Mouse (Mus musculus) E14TG2a.4 (cell line): ENCODE data around the gene Emg1.
"Not testable (repeated sequence)": the region's sequence is repeated elsewhere in the genome, so short reads cannot be mapped to it uniquely, and the experiment has no call there.

ENCODE experiments used
- H3K27me3 ChIP-seq: 2 replicates; pipeline ENCODE4 v1.6.1; 2014; ENCODE audit warnings: low read length, control low read depth; ENCODE audit not compliant: insufficient read depth
- H3K36me3 ChIP-seq: 2 replicates; pipeline ENCODE4 v1.6.1; 2014; ENCODE audit warnings: low read length, control low read depth; ENCODE audit not compliant: insufficient read depth
- H3K4me1 ChIP-seq: replicated peaks from 2 replicates; pipeline ENCODE4 v1.6.1; 2014; ENCODE audit warnings: low read depth, low read length, control low read depth
- H3K4me3 ChIP-seq: replicated peaks from 2 replicates; pipeline ENCODE4 v1.5.1; 2014; ENCODE audit warnings: mild to moderate bottlenecking, low read length
- H3K9me3 ChIP-seq: 2 replicates; pipeline ENCODE4 v1.6.1; 2014; ENCODE audit warnings: low read length, control low read depth
- CTCF ChIP-seq: conservative IDR thresholded peaks from 2 replicates; pipeline ENCODE4 v1.5.1; 2014; ENCODE audit warnings: low read length
- NANOG ChIP-seq: IDR thresholded peaks from 2 replicates; pipeline ENCODE4 v1.6.1; 2014; ENCODE audit warnings: borderline replicate concordance, low read length, mixed read lengths
- POU5F1 ChIP-seq: IDR thresholded peaks from 2 replicates; pipeline ENCODE4 v1.6.1; 2014; ENCODE audit warnings: low read length, borderline replicate concordance

Emg1 gene

DNA sequence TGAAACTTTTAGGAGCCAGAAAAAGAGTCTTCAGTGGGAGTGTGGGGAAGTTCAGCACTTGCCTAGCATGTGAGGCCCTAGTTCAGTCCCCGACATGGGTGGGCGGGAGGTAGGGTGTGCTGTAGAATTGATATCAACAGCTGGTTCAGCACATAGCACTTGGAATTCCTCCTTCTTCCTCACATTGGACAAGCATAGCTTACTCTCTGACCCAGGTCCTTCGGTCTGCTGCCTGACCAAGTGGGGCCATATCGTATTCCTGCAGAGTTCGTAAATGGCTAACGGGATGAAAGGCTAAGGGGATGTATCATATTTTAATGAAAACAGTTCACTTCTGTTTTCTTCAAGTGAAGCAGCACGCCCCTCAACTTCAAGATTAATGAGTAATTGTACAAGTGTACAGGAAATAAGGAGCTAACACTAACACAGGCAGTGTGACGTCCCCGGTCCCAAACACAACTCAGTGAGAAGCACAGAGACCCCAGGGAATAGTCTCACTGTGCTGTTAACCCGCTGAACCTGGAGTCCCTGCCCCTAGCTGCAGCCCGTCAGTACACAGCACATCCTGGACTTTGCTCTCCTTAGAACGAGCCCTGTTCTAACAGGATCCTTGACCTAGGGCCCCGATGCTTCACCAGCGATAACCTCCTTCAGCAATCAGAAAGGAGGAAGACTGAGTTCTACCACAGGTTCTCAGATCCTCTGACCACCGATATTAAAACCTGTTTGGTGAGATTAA is 18.6 kb downstream of the Emg1 start:
- Histone ChIP-seq H3K27me3 (no peaks in the 10 kb centered on the region), H3K4me1 (peaks cover 33% of the 10 kb centered on the region), H3K36me3 (peaks cover 28% of the 10 kb centered on the region), H3K4me3 (no peak overlapping the region), H3K9me3 (no peaks in the 10 kb centered on the region)
- TF ChIP-seq CTCF (no peak), NANOG (no peak), POU5F1 (no peak)

DNA sequence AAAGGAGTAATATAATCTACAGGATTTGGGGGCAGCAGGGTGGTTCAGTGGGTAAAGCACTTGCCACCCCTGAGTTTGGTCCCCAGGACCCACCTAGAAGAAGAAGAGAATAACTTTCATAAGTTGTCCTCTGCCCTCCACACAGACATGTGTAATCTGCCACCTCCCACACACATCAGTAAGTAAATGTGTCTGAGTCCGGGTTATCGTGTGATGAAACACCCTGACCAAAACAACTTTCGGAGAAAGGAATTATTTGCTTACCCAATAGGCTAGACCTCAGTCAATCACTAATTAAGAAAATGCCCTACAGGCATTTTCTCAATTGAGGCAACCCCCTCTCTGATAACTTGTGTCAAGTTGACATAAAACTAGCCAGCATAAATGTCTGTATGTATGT is 21.5 kb downstream of the Emg1 start:
- no peak overlapping the region for H3K4me3 ChIP-seq
- no peaks in the 10 kb centered on the region for H3K27me3 ChIP-seq
- peaks cover 12% of the 10 kb centered on the region for H3K36me3 ChIP-seq
- no peaks in the 10 kb centered on the region for H3K9me3 ChIP-seq
- TF ChIP-seq CTCF (no peak), NANOG (no peak), POU5F1 (no peak)
- H3K4me1 ChIP-seq, result peaks cover 37% of the 10 kb centered on the region

DNA sequence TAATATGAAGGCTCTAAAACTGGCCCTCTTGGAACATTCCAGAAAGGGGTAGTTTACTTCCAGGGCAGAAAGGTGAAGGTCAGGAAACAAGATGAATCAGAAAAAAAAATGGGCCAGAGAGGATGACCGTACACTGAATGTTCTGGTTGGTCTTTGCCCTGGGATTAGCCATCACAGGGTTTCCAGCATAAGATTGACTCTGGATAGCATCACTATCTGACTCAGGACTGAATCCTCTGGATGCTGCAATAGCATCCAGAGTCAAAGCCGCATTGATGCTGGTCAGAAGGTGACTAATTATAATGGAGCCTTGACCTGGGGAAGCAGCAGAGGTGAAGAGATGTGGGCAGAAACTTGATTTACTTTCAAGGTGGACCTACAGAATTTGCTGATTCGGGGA is 23.0 kb downstream of the Emg1 start:
- Histone ChIP-seq H3K27me3 (no peaks in the 10 kb centered on the region), H3K4me1 (peaks cover 37% of the 10 kb centered on the region), H3K4me3 (no peak overlapping the region), H3K9me3 (no peaks in the 10 kb centered on the region), H3K36me3 (peaks cover 4% of the 10 kb centered on the region; the same call in 1 of the 2 replicates)
- TF ChIP-seq CTCF (no peak), POU5F1 (no peak), NANOG (no peak)

DNA sequence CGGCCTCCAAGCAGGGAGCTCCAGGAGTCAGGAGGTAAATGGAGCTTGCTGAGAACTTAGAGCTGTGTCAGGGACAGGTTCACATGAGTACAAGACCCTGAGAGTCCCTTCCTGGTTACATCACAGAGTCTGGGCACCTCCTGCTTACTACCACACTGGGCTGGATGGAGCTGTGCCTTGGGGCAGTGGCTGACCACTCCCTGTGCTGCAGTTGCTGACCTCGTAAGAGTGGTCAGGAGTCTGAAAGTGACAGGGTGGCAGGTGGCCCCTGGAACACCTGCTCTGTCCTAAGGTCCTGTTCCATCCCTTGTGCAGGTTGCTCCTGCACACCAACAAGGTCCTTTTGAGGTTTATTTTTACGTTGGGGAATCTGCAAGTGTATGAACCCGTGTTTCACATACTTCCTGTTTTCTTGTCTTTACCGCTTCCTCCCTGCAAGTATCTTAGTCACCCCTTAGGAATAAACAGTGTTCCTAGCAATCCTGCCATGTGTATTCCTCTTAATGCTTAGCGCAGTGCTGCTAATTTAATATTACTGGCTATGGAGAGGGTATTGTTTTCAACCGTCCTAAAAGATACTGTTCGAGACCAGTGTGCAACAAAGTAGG is 23.7 kb downstream of the Emg1 start:
- H3K27me3 ChIP-seq, result no peaks in the 10 kb centered on the region
- no peaks in the 10 kb centered on the region for H3K9me3 ChIP-seq
- peaks cover 36% of the 10 kb centered on the region for H3K4me1 ChIP-seq
- TF ChIP-seq POU5F1 (no peak), NANOG (no peak), CTCF (no peak)
- no peak overlapping the region for H3K4me3 ChIP-seq
- H3K36me3 ChIP-seq, result peaks cover 4% of the 10 kb centered on the region; the same call in 1 of the 2 replicates

DNA sequence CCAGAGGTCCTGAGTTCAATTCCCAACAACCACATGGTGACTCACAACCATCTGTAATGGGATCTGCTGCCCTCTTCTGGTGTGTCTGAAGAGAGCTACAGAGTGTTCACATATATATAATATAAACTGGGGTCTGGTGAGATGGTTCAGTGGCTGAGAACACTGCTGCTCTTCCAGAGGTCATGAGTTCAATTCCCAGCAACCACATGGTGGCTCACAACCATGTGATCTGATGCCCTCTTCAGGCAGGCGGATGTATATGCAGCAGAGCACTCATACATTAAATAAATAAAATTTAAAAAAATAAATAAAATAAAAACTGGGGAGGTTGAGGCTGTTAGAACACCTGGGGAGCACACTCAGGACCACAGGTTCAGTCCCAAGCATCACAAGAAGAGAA is 25.3 kb downstream of the Emg1 start:
- H3K36me3 ChIP-seq, H3K9me3 ChIP-seq, H3K4me3 ChIP-seq, H3K27me3 ChIP-seq: not testable (repeated sequence)
- H3K4me1 ChIP-seq, result peaks cover 30% of the 10 kb centered on the region
- peak; percentile 42 for TF ChIP-seq CTCF

DNA sequence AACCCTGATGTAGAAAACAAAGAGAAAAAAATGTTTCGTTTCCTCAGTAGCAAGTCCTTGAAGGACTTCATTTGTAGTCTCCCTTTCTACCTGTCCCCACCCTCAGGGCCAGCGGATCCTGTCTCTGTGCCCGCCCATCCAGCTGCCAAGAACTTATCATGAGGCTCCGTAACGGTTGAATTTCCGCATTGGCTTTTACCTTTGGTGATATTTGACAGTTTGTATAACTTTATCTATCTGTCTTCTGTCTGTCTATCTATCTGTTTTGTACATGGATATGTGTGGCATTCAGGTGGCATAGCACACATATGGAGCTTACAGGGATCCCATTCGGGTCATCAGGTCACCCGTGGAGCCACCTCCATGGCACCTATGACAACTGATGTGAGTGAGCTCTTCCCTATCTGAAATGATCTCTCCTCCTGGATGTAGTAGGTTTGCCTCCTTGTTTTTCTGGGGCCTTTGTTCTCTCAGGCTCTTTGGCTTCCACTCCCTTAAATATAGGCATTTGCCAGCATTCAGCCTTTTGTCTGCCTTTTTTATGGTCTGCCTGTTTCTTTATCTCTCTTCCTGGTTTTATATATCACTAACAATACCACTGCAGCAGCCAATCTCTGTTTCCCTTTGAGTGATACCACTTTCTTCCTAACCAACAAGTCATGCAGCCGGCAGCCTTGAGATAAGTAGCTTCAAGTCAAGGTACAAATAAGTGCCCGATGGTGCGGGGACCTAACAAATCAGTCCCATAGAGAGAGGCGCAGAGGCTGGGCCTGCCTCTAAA is 26.2 kb downstream of the Emg1 start:
- H3K4me1 ChIP-seq, result peaks cover 30% of the 10 kb centered on the region
- H3K36me3 ChIP-seq, result peaks cover 4% of the 10 kb centered on the region; the same call in 1 of the 2 replicates
- TF ChIP-seq NANOG (no peak), POU5F1 (no peak), CTCF (no peak)
- no peak overlapping the region for H3K4me3 ChIP-seq
- no peaks in the 10 kb centered on the region for H3K27me3 ChIP-seq
- no peaks in the 10 kb centered on the region for H3K9me3 ChIP-seq

DNA sequence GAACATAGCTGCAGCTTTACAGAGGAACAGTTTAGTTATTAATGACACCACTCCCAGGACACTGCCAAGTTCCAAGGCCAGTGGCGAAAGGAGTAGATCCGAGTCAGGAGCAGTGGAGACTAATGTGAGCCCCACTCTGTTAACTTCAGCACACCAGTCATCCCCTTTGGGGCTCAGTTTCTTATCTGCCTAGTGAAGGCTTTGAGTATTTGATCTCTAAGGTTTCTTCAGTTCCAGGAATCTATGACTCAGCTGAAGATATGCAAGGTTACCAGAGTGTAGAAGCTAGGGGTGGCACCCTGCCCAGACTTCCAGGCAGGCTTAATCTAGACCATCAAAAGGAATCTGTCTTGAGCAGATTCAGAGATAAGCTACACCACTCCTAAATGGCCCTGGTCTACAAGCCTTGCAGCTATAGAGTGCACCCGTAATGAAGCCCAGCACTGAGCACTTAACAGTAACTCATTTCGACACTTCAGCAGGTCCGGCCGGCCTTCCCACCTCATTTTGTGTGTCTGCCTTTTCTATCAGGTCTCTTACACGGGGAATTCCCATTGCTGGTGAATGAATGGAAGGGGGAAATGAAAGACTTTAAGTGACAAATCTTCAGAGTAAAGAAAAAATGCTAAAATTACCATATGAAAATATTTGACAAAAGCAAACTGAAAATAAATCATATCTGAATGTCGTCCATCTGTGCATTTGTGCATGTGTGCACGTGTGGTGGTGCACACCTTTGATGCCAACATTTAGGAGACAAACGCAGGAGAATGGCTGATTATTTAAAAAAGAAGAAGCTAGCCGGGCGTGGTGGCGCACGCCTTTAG is 28.2 kb downstream of the Emg1 start:
- TF ChIP-seq POU5F1 (no peak), NANOG (no peak), CTCF (no peak)
- H3K9me3 ChIP-seq, result no peaks in the 10 kb centered on the region
- peaks cover 22% of the 10 kb centered on the region for H3K4me1 ChIP-seq
- peaks cover 4% of the 10 kb centered on the region; the same call in 1 of the 2 replicates for H3K36me3 ChIP-seq
- no peak overlapping the region for H3K4me3 ChIP-seq
- no peaks in the 10 kb centered on the region for H3K27me3 ChIP-seq

DNA sequence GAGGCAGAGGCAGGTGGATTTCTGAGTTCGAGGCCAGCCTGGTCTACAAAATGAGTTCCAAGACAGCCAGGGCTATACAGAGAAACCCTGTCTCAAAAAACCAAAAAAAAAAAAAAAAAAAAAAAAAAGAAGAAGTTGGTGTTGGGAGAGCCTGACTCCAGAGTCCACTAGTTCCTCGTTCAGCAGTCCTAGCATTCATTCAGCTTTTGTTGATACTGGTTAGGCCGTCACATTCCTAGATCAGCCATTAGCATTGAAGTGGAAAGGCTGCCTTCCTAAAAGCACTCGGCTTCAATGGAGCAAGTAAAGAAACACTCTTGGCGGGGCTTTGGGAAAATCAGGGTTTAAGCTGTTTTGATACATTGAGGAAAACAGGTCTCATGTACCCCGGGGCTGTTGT is 29.7 kb downstream of the Emg1 start:
- H3K27me3 ChIP-seq, H3K36me3 ChIP-seq, H3K9me3 ChIP-seq, H3K4me3 ChIP-seq: not testable (repeated sequence)
- H3K4me1 ChIP-seq, result peaks cover 31% of the 10 kb centered on the region
